Mouse (Mus musculus) liver, embryonic 14.5 days (tissue): Measurements from ENCODE around the gene Mdc1. TPM values are rescaled to one million over a fixed set of nuclear protein-coding genes. Genes with fewer than 3 reads are reported as not detected.

Experiments
- ATAC-seq: fragments of 200-750 bp; cut with Nextera tagmentation; 2 replicates; pipeline ENCODE4 v1.8.0; 2017; ENCODE audit warnings: moderate number of reproducible peaks, mild to moderate bottlenecking, moderate library complexity; ENCODE audit not compliant: insufficient read depth
- DNase-seq, 3 experiments: peaks; one replicate each; pipeline ENCODE4 v3.0.0-alpha.2; 2012 to 2013; ENCODE audit warnings: low read depth in 3 of 3, low spot score in 3 of 3
- H3K27ac ChIP-seq: fragments of 300-500 bp; sonication (generic); 2 replicates; pipeline ENCODE4 v1.5.1; 2014; ENCODE audit warnings: moderate library complexity, mild to moderate bottlenecking, control low read depth, inconsistent platforms
- H3K27me3 ChIP-seq: fragments of 300-500 bp; sonication (generic); 2 replicates; pipeline ENCODE4 v1.6.1; 2014; ENCODE audit warnings: mild to moderate bottlenecking, low read length, moderate library complexity; ENCODE audit not compliant: control insufficient read depth, insufficient read depth
- H3K36me3 ChIP-seq: fragments of 300-500 bp; sonication (generic); replicated peaks from 2 replicates; pipeline ENCODE4 v1.6.1; 2014; ENCODE audit warnings: low read depth; ENCODE audit not compliant: control insufficient read depth, insufficient read depth
- H3K4me1 ChIP-seq, 2 experiments: fragments of 200-500 bp in 1 of 2; fragments of 300-500 bp in 1 of 2; sonication (generic) in 1 of 2; replicated peaks; 2 replicates each; pipeline ENCODE4 v1.6.1; 2012 to 2014; ENCODE audit warnings: antibody characterized with exemption in 1 of 2, inconsistent platforms in 1 of 2, low read length in 1 of 2; ENCODE audit not compliant: control insufficient read depth in 2 of 2, insufficient read depth in 2 of 2
- H3K4me2 ChIP-seq: fragments of 300-500 bp; sonication (generic); 2 replicates; pipeline ENCODE4 v1.6.1; 2014; ENCODE audit warnings: low read depth, mild to moderate bottlenecking, control low read depth, moderate library complexity
- H3K4me3 ChIP-seq, 2 experiments: fragments of 200-500 bp in 1 of 2; fragments of 300-500 bp in 1 of 2; sonication (generic) in 1 of 2; 2 replicates each; pipeline ENCODE4 v1.5.1; 2012 to 2014; ENCODE audit warnings: low read depth in 2 of 2, low read length in 2 of 2, mild to moderate bottlenecking in 2 of 2, control low read depth in 1 of 2, inconsistent platforms in 1 of 2, moderate library complexity in 1 of 2; ENCODE audit not compliant: insufficient read depth in 1 of 2
- H3K9ac ChIP-seq: fragments of 300-500 bp; sonication (generic); replicated peaks from 2 replicates; pipeline ENCODE4 v1.6.1; 2014; ENCODE audit warnings: mild to moderate bottlenecking, control low read depth, moderate library complexity
- H3K9me3 ChIP-seq: fragments of 300-500 bp; sonication (generic); 2 replicates; pipeline ENCODE4 v1.6.1; 2016; ENCODE audit warnings: low read length, mixed read lengths; ENCODE audit not compliant: control insufficient read depth
- CTCF ChIP-seq: IDR thresholded peaks from 2 replicates; pipeline ENCODE4 v1.5.1; 2016; ENCODE audit warnings: antibody characterized with exemption, low read depth, control low read depth
- EP300 ChIP-seq: IDR thresholded peaks from 2 replicates; pipeline ENCODE4 v1.6.1; 2016; ENCODE audit warnings: antibody characterized with exemption, low read depth
- WGBS: fragments of 180-500 bp; shearing (Covaris S2); extraction: QIAGEN DNeasy Blood & Tissue Kit; methylation state at CpG from one replicate; pipeline ENCODE4 v1.1.7; 2014; ENCODE audit not compliant: insufficient replicate concordance; 5-methylcytosine and 5-hydroxymethylcytosine counted together
- polyA plus RNA-seq, 2 experiments: library from polyadenylated mRNA; depleted of rRNA in 1 of 2; stranded (reverse) in 1 of 2; unstranded in 1 of 2; fragments of >200 nt; fragmentation: Nextera tagmentation in 1 of 2; extraction: Ambion mirVana in 1 of 2; gene quantifications; 2 replicates each; pipeline versions ENCODE4 v1.2.1 to v1.2.3; 2012 to 2014

The Mdc1 gene
- polyA plus RNA-seq, 2 experiments: 6.3 to 10.0 TPM

DNA sequence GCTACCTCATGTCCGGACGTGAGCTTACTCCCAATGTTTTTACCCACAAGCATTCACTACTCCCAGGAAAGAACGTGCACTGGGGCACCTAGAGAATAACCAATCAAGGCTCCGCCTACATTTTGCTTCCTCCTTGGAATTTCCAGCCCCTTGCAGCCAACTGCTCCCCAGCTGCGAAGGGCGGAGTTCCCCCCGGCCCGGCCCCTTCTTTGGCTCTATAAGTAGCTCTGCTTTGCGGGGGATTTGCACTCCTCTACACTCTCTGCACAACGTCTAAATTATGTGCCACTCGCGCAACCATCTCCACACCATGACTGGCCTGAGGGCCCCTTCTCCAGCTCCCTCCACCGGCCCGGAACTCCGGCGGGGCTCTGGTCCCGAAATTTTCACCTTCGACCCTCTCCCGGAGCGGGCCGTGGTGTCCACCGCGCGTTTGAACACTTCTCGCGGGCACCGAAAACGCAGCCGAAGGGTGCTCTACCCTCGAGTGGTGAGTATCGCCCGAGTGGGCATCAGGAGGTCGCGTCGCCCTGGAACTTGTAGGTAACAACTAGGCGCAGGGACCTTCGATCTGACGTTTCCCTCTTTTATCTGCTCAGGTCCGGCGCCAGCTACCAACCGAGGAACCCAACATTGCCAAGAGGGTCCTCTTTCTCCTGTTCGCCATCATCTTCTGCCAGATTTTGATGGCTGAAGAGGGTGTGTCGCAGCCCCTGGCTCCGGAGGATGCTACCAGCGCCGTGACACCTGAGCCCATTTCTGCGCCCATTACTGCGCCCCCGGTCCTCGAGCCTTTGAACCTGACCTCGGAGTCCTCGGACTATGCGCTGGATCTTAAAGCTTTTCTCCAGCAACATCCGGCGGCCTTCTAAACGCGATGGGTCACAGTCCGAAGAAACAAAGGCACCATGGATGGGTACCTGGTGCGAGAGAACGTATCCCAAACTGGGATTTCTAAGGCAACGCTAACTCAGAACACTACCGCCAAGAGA is 19.6 kb upstream of the Mdc1 start, which contains the start of gene Ier3:
Gene Ier3, plus strand, starts transcription at position 246 of the 992 bp plus-strand sequence.
- peaks cover 4% of the 10 kb centered on the region; the same call in 1 of the 2 replicates for H3K36me3 ChIP-seq
- no peak; the same call in 1 of the 2 replicates for TF ChIP-seq EP300
- TF ChIP-seq CTCF: no peak
- peak in 1 of 3 experiments; percentile 79 for DNase-seq
- H3K4me2 ChIP-seq: peak within 1 kb of the TSS; percentile 97
- peak within 1 kb of the TSS; percentile 94 for H3K27ac ChIP-seq
- WGBS: under 1% methylated on average over 62 of the region's 62 CpGs
- peaks cover 35 to 44% of the 10 kb centered on the region in 2 experiments for H3K4me1 ChIP-seq
- peak within 1 kb of the TSS; percentile 89 to 94 for H3K4me3 ChIP-seq
- H3K9ac ChIP-seq: peak within 1 kb of the TSS; percentile 82
- no peaks in the 10 kb centered on the region for H3K9me3 ChIP-seq
- ATAC-seq: peak; percentile 43
- H3K27me3 ChIP-seq: no peaks in the 10 kb centered on the region

DNA sequence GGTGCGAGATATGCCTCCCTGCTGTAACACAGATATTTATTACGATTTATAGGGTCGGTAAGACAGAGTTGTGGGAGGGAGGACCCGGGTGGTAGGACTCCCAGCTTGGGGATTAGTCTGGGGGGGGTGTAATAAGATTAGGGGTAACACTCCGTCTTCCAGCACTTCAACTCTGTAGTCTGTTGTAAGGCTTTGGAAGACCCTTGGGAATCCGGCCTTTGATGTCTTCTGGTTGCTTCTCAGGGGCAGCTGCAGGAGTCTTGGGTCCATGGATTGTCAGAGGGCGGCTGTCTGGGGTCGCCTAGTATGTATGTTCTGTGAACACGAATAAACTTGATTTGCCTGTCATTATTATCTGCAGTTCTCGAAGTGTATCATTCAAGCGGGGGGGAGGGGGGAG is 18.8 kb upstream of the Mdc1 start:
- peaks cover 5% of the 10 kb centered on the region for H3K36me3 ChIP-seq
- peak overlapping the region; percentile 94 for H3K27ac ChIP-seq
- H3K4me1 ChIP-seq: peaks cover 35 to 44% of the 10 kb centered on the region in 2 experiments
- no peak for DNase-seq
- ATAC-seq: no peak
- peak overlapping the region; percentile 89 to 94 for H3K4me3 ChIP-seq
- H3K27me3 ChIP-seq: no peaks in the 10 kb centered on the region
- peak overlapping the region; percentile 82 for H3K9ac ChIP-seq
- no peaks in the 10 kb centered on the region for H3K9me3 ChIP-seq
- peak overlapping the region; percentile 97 for H3K4me2 ChIP-seq
- TF ChIP-seq EP300: no peak
- no peak for TF ChIP-seq CTCF
- 2% methylated on average over 11 of the region's 11 CpGs for WGBS

- H3K36me3 ChIP-seq: peaks cover 11% of the 10 kb centered on the region
- H3K4me2 ChIP-seq: peak within 1 kb of the TSS; percentile 97
- peak within 1 kb of the TSS; percentile 89 to 94 for H3K4me3 ChIP-seq
- H3K9me3 ChIP-seq: no peaks in the 10 kb centered on the region
- H3K9ac ChIP-seq: peak within 1 kb of the TSS; percentile 82
- no peaks in the 10 kb centered on the region for H3K27me3 ChIP-seq
- DNase-seq: peak; percentile 82 to 89 (median 85)
- WGBS: under 1% methylated on average over 45 of the region's 47 CpGs
- peak; percentile 78 for ATAC-seq
- H3K4me1 ChIP-seq: peaks cover 35 to 44% of the 10 kb centered on the region in 2 experiments
- TF ChIP-seq EP300: peak; percentile 39
- TF ChIP-seq CTCF: no peak
- H3K27ac ChIP-seq: peak within 1 kb of the TSS; percentile 94
Observed at GRCm38 (mm10) chr17:35822964-35823937, 18.1 kb upstream of the Mdc1 start, which contains the start of gene Flot1. TSS of gene Flot1 (plus strand) at chr17:35823230.

DNA sequence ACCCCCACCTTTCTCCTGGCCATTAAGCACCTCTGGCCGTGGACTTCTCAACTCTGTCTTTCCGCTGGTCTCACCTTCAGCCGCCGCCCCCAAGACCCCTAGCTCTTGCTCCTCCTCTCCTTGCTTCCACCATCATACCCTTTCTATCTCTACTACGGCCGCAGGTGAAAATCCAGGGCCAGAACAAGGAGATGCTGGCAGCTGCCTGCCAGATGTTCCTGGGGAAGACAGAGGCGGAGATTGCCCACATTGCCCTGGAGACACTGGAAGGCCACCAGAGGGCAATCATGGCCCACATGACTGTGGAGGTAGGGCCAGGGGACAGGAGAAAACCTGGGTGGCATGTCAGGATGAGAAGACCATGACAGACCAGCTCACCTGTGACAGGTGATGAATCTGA is 16.9 kb upstream of the Mdc1 start:
- Histone ChIP-seq H3K27ac (peak overlapping the region; percentile 94), H3K36me3 (peaks cover 11% of the 10 kb centered on the region), H3K9ac (peak overlapping the region; percentile 82), H3K4me1 (peaks cover 35 to 44% of the 10 kb centered on the region in 2 experiments), H3K27me3 (no peaks in the 10 kb centered on the region), H3K9me3 (no peaks in the 10 kb centered on the region), H3K4me2 (peak overlapping the region; percentile 97), H3K4me3 (peak overlapping the region in 1 of 2 experiments; percentile 89; a peak in 2 of 4 replicates)
- DNase-seq (no peak), ATAC-seq (no peak)
- TF ChIP-seq EP300 (no peak), CTCF (peak; percentile 86)
- 67% methylated on average over 7 of the region's 7 CpGs for WGBS
